Mouse (Mus musculus): ENCODE results near the gene Calml3. TPM values are rescaled to one million over a fixed set of nuclear protein-coding genes. Genes with fewer than 3 reads are reported as not detected.
A peak's percentile ranks its signal among the peaks of the same experiment; 100 is the strongest.

Calml3 gene
- polyA plus RNA-seq, 1 experiment from 2014 or later = 31.3 TPM

DNA sequence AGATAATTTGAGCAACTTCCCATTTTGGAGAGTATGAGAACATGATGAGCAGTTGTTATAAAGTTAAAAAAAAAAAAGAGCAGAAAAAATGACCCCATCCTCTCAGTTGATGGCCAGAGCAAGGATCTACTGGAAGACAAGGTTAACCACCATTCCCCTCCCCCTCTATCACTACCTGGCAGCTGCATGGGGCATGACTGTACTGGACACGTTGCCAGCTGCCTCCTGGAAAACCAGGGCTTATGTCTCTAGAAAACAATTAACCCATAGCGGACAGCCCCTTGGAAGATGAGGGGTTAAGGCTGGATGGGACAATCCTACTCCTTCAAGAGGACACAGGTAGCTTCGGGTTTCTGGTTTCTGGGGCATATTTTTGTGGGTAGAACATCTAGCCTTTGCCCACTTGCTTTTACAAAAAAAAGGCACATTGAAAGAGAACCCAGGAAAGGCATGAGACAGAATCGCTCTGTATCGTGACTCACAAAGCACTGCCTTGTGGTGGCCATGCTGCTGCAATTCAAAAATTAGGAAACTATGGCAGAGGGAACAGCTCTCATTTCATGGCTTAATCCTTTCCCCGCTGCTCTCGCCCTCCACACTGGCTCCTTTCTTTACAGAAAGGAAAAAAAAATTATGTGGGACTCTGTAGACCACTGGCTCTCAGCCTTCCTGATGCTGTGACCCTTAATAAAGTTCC lies 3.2 kb upstream of the Calml3 start:
- H3K4me3 ChIP-seq (replicated peaks) = no peak overlapping the region
- no peak overlapping the region for H3K9ac ChIP-seq
- H3K27ac ChIP-seq (replicated peaks) = peak overlapping the region; percentile 22; the same call in 1 of the 2 replicates
- ATAC-seq (ENCODE audit: insufficient number of reproducible peaks, low FRiP score, low TSS enrichment, low read depth) = no peak
- H3K36me3 ChIP-seq = no peaks in the 10 kb centered on the region
- no peaks in the 10 kb centered on the region for H3K27me3 ChIP-seq
- WGBS = 50% methylated on average over 7 of the region's 7 CpGs
- no peak overlapping the region for H3K4me2 ChIP-seq (replicated peaks)
- peaks cover 7% of the 10 kb centered on the region for H3K4me1 ChIP-seq
- no peaks in the 10 kb centered on the region for H3K9me3 ChIP-seq (replicated peaks)

DNA sequence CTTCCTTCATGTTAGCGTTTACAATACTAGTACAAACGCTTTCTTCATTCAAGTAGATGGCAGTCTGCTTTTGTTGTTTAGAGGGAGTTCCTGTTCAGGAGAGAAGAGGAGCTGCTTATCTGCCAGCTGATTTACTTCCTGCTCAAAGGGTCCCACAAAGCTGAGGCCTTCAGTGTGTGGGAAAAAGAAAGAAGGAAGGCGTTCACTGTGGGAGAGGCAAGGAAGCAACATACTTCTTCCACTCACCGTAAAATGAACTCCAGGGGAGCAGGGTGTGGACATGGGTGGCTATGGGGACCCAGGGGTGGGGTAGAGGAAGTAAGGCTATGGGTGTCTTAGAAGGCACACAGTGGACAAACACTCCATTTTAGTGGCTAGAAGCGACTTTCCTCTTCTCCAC lies 1.5 kb upstream of the Calml3 start:
- H3K4me2 ChIP-seq (replicated peaks) = no peak overlapping the region
- no peak overlapping the region for H3K9ac ChIP-seq
- H3K27ac ChIP-seq (replicated peaks) = no peak overlapping the region
- H3K9me3 ChIP-seq (replicated peaks) = no peaks in the 10 kb centered on the region
- peaks cover 7% of the 10 kb centered on the region for H3K4me1 ChIP-seq
- no peaks in the 10 kb centered on the region for H3K27me3 ChIP-seq
- H3K36me3 ChIP-seq = no peaks in the 10 kb centered on the region
- no peak overlapping the region for H3K4me3 ChIP-seq (replicated peaks)
- ATAC-seq (ENCODE audit: insufficient number of reproducible peaks, low FRiP score, low TSS enrichment, low read depth) = no peak
- 73% methylated on average over 5 of the region's 5 CpGs for WGBS

DNA sequence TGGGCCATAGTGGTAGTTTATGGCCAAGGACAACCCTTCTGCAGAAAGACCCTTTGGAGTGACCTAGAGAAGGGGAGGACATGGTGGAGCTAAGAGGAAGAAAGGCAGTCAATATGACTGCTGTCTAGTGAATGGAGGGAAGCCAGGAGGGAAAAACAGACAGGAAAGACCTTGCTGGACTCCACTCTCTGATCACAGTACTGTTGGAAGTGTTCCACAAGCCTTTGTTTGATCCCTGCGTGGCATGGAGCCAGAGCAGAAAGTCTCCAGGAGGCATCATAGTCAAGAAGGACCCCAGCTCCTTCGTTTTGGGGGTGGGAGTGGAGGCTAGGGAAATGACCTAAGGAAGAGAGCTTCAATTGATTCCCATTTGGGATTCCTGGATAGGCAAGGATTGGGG lies 1.0 kb upstream of the Calml3 start:
- no peaks in the 10 kb centered on the region for H3K27me3 ChIP-seq
- no peak for ATAC-seq (ENCODE audit: insufficient number of reproducible peaks, low FRiP score, low TSS enrichment, low read depth)

DNA sequence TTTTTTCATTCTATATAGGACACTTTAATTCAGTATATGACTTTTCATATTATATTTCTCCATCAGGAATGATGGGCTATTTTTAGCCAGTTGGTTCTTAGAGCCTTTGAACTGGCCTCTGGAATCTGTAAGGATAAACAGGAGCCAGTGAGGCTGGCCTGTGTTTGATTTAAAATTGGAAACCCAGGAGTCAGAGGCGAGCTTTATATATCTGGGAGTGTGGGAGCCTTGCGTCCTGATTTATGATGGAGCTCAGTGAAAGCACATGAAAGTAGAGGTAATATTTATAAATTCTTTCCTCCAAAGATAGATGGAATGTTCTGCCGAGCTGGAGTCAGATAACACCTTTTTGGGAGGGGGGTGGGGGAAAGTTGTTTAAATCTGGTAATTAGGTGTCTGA lies 4.7 kb downstream of the Calml3 start:
- no peaks in the 10 kb centered on the region for H3K27me3 ChIP-seq
- no peaks in the 10 kb centered on the region for H3K36me3 ChIP-seq
- H3K27ac ChIP-seq (replicated peaks) = 0 out of 2 replicates have a peak overlapping the region, but pooled peaks have one; percentile 34
- 26% methylated on average over 3 of the region's 3 CpGs for WGBS
- H3K4me1 ChIP-seq = no peaks in the 10 kb centered on the region
- no peak for ATAC-seq (ENCODE audit: insufficient number of reproducible peaks, low FRiP score, low TSS enrichment, low read depth)
- no peaks in the 10 kb centered on the region for H3K9me3 ChIP-seq (replicated peaks)
- no peak overlapping the region for H3K9ac ChIP-seq
- no peak overlapping the region for H3K4me2 ChIP-seq (replicated peaks)
- no peak overlapping the region for H3K4me3 ChIP-seq (replicated peaks)

More for the DNA sequence above, 1.0 kb upstream of the Calml3 start:
- H3K27ac ChIP-seq (replicated peaks) = no peak overlapping the region
- 55% methylated on average over 2 of the region's 2 CpGs for whole genome bisulfite sequencing
- H3K9me3 ChIP-seq (replicated peaks) = no peaks in the 10 kb centered on the region
- H3K36me3 ChIP-seq = no peaks in the 10 kb centered on the region
- H3K9ac ChIP-seq = no peak overlapping the region
- H3K4me3 ChIP-seq (replicated peaks) = no peak overlapping the region
- H3K4me2 ChIP-seq (replicated peaks) = no peak overlapping the region
- H3K4me1 ChIP-seq = peaks cover 7% of the 10 kb centered on the region

DNA sequence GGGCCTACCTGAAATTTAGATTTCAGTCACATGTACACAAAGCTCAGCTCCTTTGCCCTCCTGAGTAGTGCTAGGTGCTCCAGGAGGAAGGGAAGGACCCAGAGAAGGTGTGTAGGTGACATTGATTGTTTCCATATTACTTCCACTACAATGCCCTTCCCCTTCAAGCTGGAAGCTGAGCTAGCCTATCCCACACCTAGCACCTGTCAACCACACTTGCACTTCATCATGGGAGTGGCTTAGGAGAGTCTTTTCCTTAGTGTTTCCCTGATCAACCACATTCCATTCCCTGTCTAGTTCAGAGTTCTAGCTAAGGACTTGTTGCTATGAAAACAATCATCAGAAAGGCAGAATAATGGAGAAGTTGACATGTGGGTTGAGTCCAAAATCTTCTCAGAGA lies 5.4 kb downstream of the Calml3 start:
- Histone ChIP-seq H3K36me3 (no peaks in the 10 kb centered on the region), H3K9me3 (replicated peaks) (no peaks in the 10 kb centered on the region), H3K27me3 (no peaks in the 10 kb centered on the region), H3K4me2 (replicated peaks) (no peak overlapping the region), H3K4me1 (no peaks in the 10 kb centered on the region), H3K4me3 (replicated peaks) (no peak overlapping the region), H3K9ac (no peak overlapping the region), H3K27ac (replicated peaks) (no peak overlapping the region)
- ATAC-seq (ENCODE audit: insufficient number of reproducible peaks, low FRiP score, low TSS enrichment, low read depth) = no peak

DNA sequence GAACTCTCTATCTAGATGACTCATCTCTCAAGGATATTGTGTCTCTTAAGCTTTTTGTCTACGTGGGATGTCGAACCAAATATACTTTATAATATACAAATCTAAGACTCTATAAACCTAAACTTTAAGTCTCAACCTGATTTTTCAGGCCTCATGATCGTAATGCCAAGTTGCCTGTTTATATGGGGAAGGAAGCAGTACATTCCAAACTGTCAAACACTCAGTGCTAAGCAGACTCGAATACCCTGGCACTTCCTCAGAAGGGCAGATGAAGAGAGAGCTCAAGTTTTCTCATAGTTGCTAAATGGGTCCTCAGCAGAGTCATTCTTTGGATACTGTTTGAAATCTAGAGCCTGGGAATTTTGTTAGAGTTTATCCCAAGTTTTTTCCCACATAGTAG lies 7.5 kb downstream of the Calml3 start:
- no peak for ATAC-seq (ENCODE audit: insufficient number of reproducible peaks, low FRiP score, low TSS enrichment, low read depth)
- Histone ChIP-seq H3K36me3 (no peaks in the 10 kb centered on the region), H3K9me3 (replicated peaks) (no peaks in the 10 kb centered on the region), H3K9ac (no peak overlapping the region), H3K4me1 (peaks cover 11% of the 10 kb centered on the region; the same call in 1 of the 2 replicates), H3K4me3 (replicated peaks) (no peak overlapping the region), H3K27me3 (no peaks in the 10 kb centered on the region), H3K4me2 (replicated peaks) (no peak overlapping the region), H3K27ac (replicated peaks) (no peak overlapping the region)
- 77% methylated on average over 4 of the region's 4 CpGs for WGBS

DNA sequence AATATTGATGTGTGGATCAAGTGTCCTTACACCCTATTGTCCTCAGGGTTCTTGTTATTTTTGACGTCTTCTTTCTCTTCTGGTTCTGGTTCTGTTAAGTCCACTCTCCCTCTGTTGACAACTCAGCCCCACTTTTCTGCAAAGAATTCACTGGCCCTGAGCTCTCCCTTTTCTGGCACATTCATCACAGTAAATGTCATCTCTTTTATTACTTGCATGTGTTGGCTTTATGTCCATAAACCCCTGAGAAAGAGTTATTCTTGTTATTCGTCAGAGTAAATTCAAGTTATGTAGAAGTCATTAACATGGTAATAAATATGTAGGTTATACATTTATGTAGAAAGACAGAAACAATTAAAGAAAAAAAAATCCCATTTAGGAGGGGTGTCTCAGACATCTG lies 14.6 kb downstream of the Calml3 start:
- Histone ChIP-seq H3K4me3 (replicated peaks) (no peak overlapping the region), H3K4me2 (replicated peaks) (no peak overlapping the region), H3K9ac (no peak overlapping the region), H3K27ac (replicated peaks) (no peak overlapping the region; the same call in 1 of the 2 replicates), H3K4me1 (peaks cover 14% of the 10 kb centered on the region; the same call in 1 of the 2 replicates), H3K9me3 (replicated peaks) (no peaks in the 10 kb centered on the region), H3K36me3 (no peaks in the 10 kb centered on the region), H3K27me3 (no peaks in the 10 kb centered on the region)
- no peak for ATAC-seq (ENCODE audit: insufficient number of reproducible peaks, low FRiP score, low TSS enrichment, low read depth)
- WGBS = 49% methylated on average over 2 of the region's 2 CpGs

DNA sequence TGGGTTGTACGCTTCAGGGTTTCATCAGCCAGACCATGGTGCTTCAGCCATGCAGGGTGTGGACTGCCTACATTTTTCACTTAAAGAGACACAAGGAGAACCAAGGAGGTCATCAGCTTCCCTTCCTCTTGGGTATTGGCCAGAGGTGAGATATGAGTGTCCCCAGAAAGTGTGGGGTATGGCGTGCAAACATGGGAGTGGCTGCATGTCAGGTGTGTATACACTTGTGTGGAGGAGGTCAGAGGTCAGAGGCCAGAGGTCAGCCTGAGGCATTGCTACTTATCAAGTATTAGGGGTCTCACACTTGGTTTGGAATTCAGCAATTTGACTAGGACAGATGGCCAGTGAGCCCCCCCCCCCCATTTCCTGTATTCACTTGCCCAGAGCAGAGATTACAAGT lies 15.5 kb downstream of the Calml3 start:
- Histone ChIP-seq H3K4me3 (replicated peaks) (no peak overlapping the region), H3K9me3 (replicated peaks) (no peaks in the 10 kb centered on the region), H3K9ac (no peak overlapping the region), H3K27ac (replicated peaks) (peak overlapping the region; percentile 48; the same call in 1 of the 2 replicates), H3K36me3 (no peaks in the 10 kb centered on the region), H3K27me3 (no peaks in the 10 kb centered on the region), H3K4me2 (replicated peaks) (no peak overlapping the region), H3K4me1 (peaks cover 14% of the 10 kb centered on the region; the same call in 1 of the 2 replicates)
- 71% methylated on average over 2 of the region's 2 CpGs for WGBS
- no peak for ATAC-seq (ENCODE audit: insufficient number of reproducible peaks, low FRiP score, low TSS enrichment, low read depth)

DNA sequence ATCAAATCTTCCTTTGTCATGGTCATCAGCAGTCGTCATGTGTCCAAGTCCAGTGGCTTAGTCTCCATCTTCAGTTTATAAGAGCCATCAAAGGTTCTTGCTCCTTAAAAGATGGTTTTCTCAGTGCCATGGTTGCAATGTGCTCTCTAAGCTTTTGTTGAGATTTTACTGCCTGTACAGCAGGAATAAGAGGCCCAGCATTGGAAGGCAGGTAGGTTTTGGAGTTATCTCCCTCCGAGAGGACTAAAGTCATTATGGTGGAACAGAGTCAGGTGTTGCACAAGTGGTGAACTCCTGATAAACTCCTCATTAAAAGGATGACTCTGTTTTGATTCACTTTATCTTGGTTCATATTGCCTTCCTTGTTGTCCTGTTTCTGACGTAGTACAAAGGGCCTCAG lies 16.5 kb downstream of the Calml3 start:
- 90% methylated on average over 3 of the region's 3 CpGs for WGBS

DNA sequence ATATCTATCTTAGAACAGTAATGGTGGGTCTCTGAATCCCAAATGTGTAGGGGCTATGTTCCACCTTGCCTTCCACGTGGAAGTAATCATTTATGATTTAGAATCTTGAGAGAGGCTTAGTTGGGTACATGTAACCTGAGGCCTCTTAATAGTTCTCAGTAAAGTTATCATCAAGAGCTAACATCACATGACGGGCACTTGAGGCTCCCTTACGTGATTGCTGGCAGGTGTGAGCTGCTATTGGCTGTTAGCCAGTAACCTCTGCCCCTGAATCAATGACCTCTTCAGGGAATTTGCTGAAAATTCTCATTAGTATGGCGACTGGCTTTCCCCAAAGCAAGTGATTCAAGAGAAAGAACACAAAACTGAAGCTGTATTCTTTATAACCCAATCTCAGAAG lies 17.0 kb downstream of the Calml3 start:
- Histone ChIP-seq H3K9ac (no peak overlapping the region), H3K9me3 (replicated peaks) (no peaks in the 10 kb centered on the region), H3K4me1 (peaks cover 5% of the 10 kb centered on the region; the same call in 1 of the 2 replicates), H3K27ac (replicated peaks) (no peak overlapping the region), H3K36me3 (no peaks in the 10 kb centered on the region), H3K4me2 (replicated peaks) (no peak overlapping the region), H3K27me3 (no peaks in the 10 kb centered on the region), H3K4me3 (replicated peaks) (no peak overlapping the region)
- no peak for ATAC-seq (ENCODE audit: insufficient number of reproducible peaks, low FRiP score, low TSS enrichment, low read depth)
- WGBS = 40% methylated on average over 4 of the region's 4 CpGs

More for the DNA sequence above, 16.5 kb downstream of the Calml3 start:
- no peak overlapping the region for H3K27ac ChIP-seq (replicated peaks)
- H3K4me3 ChIP-seq (replicated peaks) = no peak overlapping the region
- peaks cover 11% of the 10 kb centered on the region; the same call in 1 of the 2 replicates for H3K4me1 ChIP-seq
- H3K27me3 ChIP-seq = no peaks in the 10 kb centered on the region
- ATAC-seq (ENCODE audit: insufficient number of reproducible peaks, low FRiP score, low TSS enrichment, low read depth) = no peak
- H3K9me3 ChIP-seq (replicated peaks) = no peaks in the 10 kb centered on the region
- no peak overlapping the region for H3K4me2 ChIP-seq (replicated peaks)
- no peak overlapping the region for H3K9ac ChIP-seq
- H3K36me3 ChIP-seq = no peaks in the 10 kb centered on the region

DNA sequence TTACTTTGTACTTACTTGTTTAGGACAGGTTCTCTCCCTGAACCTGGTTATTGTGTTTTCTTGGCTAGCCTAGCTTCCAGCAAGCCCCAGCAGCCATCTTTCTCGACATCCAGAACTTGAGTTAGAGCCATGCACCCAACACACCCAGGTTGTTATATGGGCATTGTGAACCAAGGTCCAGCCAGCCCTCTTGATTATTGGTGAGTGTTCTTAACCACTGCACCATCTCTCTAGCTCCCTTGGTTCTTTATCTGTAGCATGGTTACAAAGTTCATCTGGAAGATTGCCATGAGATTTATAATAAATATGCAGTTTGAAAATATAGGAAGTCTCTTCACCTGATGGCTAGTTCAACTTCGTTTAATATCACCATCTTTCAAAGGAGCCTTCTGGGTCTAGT lies 20.5 kb downstream of the Calml3 start:
- whole genome bisulfite sequencing = 71% methylated on average over 2 of the region's 2 CpGs
- no peak overlapping the region for H3K4me3 ChIP-seq (replicated peaks)

DNA sequence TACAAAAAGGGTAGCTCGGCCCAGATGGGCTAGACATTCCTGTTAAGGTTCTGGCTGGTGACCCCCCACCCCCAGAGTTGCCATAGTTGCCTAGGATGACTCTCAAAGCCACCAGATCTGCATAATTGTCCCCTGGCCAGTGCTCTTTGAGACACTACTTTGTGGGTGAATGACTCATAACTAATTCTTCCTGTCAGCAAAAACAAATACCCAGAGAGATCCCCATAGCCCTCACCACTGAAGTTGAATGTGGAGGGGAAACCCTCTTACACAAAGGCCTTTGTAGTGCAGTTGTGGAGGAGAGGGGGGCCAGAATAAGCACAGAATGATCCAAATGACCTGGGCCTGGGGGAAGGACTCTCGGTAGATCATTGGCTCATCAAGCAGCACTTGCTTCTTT lies 21.6 kb downstream of the Calml3 start:
- Histone ChIP-seq H3K36me3 (no peaks in the 10 kb centered on the region), H3K27ac (replicated peaks) (0 out of 2 replicates have a peak overlapping the region, but pooled peaks have one; percentile 2), H3K4me2 (replicated peaks) (no peak overlapping the region), H3K4me3 (replicated peaks) (no peak overlapping the region), H3K9me3 (replicated peaks) (no peaks in the 10 kb centered on the region), H3K9ac (no peak overlapping the region), H3K4me1 (no peaks in the 10 kb centered on the region), H3K27me3 (no peaks in the 10 kb centered on the region)
- 54% methylated on average over 2 of the region's 2 CpGs for WGBS
- ATAC-seq (ENCODE audit: insufficient number of reproducible peaks, low FRiP score, low TSS enrichment, low read depth) = no peak

More for the DNA sequence above, 20.5 kb downstream of the Calml3 start:
- Histone ChIP-seq H3K9ac (no peak overlapping the region), H3K4me1 (no peaks in the 10 kb centered on the region), H3K27me3 (no peaks in the 10 kb centered on the region), H3K4me2 (replicated peaks) (no peak overlapping the region), H3K27ac (replicated peaks) (no peak overlapping the region), H3K9me3 (replicated peaks) (no peaks in the 10 kb centered on the region), H3K36me3 (no peaks in the 10 kb centered on the region)
- no peak for ATAC-seq (ENCODE audit: insufficient number of reproducible peaks, low FRiP score, low TSS enrichment, low read depth)

Measured in embryonic facial prominence, embryonic 15.5 days (tissue).